Mouse (Mus musculus): ENCODE data around the gene Tmem274.

The Tmem274 gene

DNA sequence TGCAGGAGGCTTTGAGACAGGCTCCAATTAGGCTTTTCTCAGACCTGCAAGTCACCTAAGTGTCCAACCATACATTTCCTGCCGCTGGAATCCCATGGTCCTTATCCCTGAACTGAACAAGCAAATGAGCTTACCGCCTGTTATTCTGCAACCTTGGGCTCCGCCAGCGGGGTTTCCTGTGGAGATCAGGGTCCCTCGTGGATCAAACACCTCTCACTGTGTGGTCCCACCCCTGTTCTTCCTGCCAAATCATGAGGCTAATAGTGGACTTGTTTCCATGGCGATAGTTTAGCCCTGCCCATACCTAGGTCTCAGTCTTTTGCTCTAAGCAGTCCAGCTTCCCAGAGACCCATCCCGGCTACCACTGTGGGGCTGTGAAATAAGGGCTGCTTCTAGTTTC lies 49.2 kb downstream of the Tmem274 start:
- peak; percentile 99 for DNase-seq

DNA sequence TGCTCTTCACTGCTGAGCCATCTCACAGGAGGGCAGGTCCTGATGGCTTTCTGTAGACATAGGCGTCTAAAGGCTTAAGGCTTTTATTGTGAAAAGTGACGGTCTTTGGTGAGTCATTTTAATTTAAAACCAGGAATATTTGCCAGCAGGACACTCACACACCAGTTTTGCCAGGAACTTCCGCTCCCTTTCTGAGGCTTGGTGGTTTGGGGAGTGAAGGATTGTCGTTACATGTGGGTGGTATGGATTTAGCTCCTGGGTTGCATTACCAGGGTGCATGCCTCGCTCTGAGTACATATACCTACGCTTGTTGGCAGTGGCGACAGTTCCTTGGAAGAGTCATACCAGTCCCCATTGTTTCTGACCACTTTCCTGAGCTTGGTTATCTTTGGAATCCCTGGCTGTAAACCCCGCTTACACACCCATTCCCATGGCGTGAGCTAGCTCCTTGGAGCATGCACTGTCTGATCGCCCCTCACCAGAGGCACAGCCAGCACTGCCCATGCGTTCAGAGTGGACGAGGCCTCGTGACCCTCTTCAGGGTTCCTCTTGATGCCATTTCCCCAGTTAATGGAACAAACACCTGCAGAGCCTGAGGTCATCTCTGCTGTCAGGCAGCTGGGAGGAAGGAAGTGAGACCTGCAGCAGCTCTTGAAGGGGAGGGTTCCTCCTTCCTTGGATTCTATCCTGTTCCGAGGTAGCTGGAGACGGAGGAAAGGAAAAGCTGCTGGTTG lies 50.6 kb downstream of the Tmem274 start:
- peak; percentile 98 for DNase-seq

DNA sequence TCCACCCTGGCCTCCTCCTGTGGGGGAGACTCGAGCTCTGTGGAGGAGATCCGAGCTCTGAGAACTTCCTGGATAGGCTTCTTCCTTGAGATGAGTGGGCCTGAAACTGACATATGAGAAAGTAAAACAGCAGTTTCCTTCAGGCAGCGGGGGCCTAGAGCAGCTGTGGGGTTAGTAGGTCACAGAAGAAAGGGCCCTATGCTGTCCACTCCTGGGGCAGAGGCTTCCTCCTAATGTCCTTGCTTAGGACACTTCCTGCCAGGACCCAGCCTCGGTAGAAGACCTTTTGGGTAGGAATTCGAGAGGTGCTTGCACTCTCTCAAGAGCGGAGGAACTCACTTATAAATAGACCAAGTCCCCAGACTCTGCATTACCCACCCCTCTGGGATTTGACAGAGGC lies 52.5 kb downstream of the Tmem274 start:
- peak; percentile 94 for DNase-seq

Measured in heart, adult 11 months (tissue).